Mouse (Mus musculus) heart, embryonic 12.5 days (tissue): ENCODE results near the gene Tipin. TPM values are rescaled to one million over a fixed set of nuclear protein-coding genes. Genes with fewer than 3 reads are reported as not detected.

Experiments used
- ATAC-seq: fragments of 200-750 bp; cut with Nextera tagmentation; 2 replicates; pipeline ENCODE4 v1.8.0; 2017; ENCODE audit warnings: moderate TSS enrichment, moderate library complexity; ENCODE audit not compliant: insufficient number of reproducible peaks, low FRiP score
- H3K27ac ChIP-seq: fragments of 300-500 bp; sonication (generic); 2 replicates; pipeline ENCODE4 v1.5.1; 2016; ENCODE audit warnings: mild to moderate bottlenecking, moderate library complexity; ENCODE audit not compliant: poor library complexity, severe bottlenecking
- H3K27me3 ChIP-seq: fragments of 300-500 bp; sonication (generic); replicated peaks from 2 replicates; pipeline ENCODE4 v1.6.1; 2016; ENCODE audit warnings: mild to moderate bottlenecking, moderate library complexity
- H3K36me3 ChIP-seq: fragments of 300-500 bp; sonication (generic); 2 replicates; pipeline ENCODE4 v1.6.1; 2016; ENCODE audit warnings: mild to moderate bottlenecking, moderate library complexity
- H3K4me1 ChIP-seq: fragments of 300-500 bp; sonication (generic); replicated peaks from 2 replicates; pipeline ENCODE4 v1.6.1; 2016; ENCODE audit warnings: mild to moderate bottlenecking
- H3K4me2 ChIP-seq: fragments of 300-500 bp; sonication (generic); 2 replicates; pipeline ENCODE4 v1.6.1; 2016; ENCODE audit warnings: mild to moderate bottlenecking, moderate library complexity
- H3K4me3 ChIP-seq: fragments of 300-500 bp; sonication (generic); 2 replicates; pipeline ENCODE4 v1.5.1; 2016; ENCODE audit warnings: mild to moderate bottlenecking
- H3K9ac ChIP-seq: fragments of 300-500 bp; sonication (generic); 2 replicates; pipeline ENCODE4 v1.6.1; 2016; ENCODE audit warnings: mild to moderate bottlenecking, moderate library complexity
- H3K9me3 ChIP-seq: fragments of 300-500 bp; sonication (generic); replicated peaks from 2 replicates; pipeline ENCODE4 v1.6.1; 2016; ENCODE audit warnings: mild to moderate bottlenecking, moderate library complexity
- WGBS: fragments of 180-500 bp; shearing (Covaris S2); methylation state at CpG from one replicate; pipeline ENCODE4 v1.1.7; 2016; 5-methylcytosine and 5-hydroxymethylcytosine counted together
- polyA plus RNA-seq: library from polyadenylated mRNA; unstranded; fragments of >200 nt; fragmentation: Nextera tagmentation; extraction: Ambion mirVana; gene quantifications from 2 replicates; pipeline ENCODE4 v1.2.1, GENCODE M21; 2016

The Tipin gene
- polyA plus RNA-seq, 1 experiment from 2014 or later: 133 TPM

- ATAC-seq: no peak
- WGBS: 50% methylated on average over 5 of the region's 5 CpGs
- Histone ChIP-seq H3K9ac (no peak overlapping the region), H3K4me3 (no peak overlapping the region), H3K4me1 (no peaks in the 10 kb centered on the region), H3K36me3 (no peaks in the 10 kb centered on the region), H3K27ac (no peak overlapping the region), H3K27me3 (no peaks in the 10 kb centered on the region), H3K4me2 (no peak overlapping the region), H3K9me3 (no peaks in the 10 kb centered on the region)
Observed at GRCm38 (mm10) chr9:64345931-64346330, 64.5 kb downstream of the Tipin start.

- H3K4me1 ChIP-seq: no peaks in the 10 kb centered on the region
- no peak overlapping the region for H3K27ac ChIP-seq
- ATAC-seq: no peak
- no peak overlapping the region for H3K4me2 ChIP-seq
- no peaks in the 10 kb centered on the region for H3K36me3 ChIP-seq
- 0% methylated on average over 1 of the region's 1 CpGs for WGBS
- H3K9ac ChIP-seq: no peak overlapping the region
- H3K9me3 ChIP-seq: no peaks in the 10 kb centered on the region
- H3K4me3 ChIP-seq: no peak overlapping the region
- H3K27me3 ChIP-seq: no peaks in the 10 kb centered on the region
Observed at GRCm38 (mm10) chr9:64347377-64347776, 66.0 kb downstream of the Tipin start.

- 69% methylated on average over 5 of the region's 5 CpGs for WGBS
- no peak for ATAC-seq
- no peak overlapping the region for H3K4me3 ChIP-seq
- H3K9ac ChIP-seq: no peak overlapping the region
- H3K4me1 ChIP-seq: no peaks in the 10 kb centered on the region
- no peaks in the 10 kb centered on the region for H3K9me3 ChIP-seq
- no peak overlapping the region for H3K27ac ChIP-seq
- no peak overlapping the region for H3K4me2 ChIP-seq
- H3K27me3 ChIP-seq: no peaks in the 10 kb centered on the region
- no peaks in the 10 kb centered on the region for H3K36me3 ChIP-seq
Observed at GRCm38 (mm10) chr9:64349490-64349889, 68.1 kb downstream of the Tipin start.

- WGBS: 33% methylated on average over 3 of the region's 3 CpGs
- no peak overlapping the region for H3K27ac ChIP-seq
Observed at GRCm38 (mm10) chr9:64351191-64351590, 69.8 kb downstream of the Tipin start.

More at GRCm38 (mm10) chr9:64351191-64351590, 69.8 kb downstream of the Tipin start:
- Histone ChIP-seq H3K27me3 (no peaks in the 10 kb centered on the region), H3K36me3 (no peaks in the 10 kb centered on the region), H3K9me3 (no peaks in the 10 kb centered on the region), H3K4me2 (no peak overlapping the region), H3K4me3 (no peak overlapping the region), H3K4me1 (no peaks in the 10 kb centered on the region), H3K9ac (no peak overlapping the region)
- no peak for ATAC-seq

Other genes starting within 250 kb of the Tipin start
- 0.14 TPM in 1 of 2 replicates, not detected in the other for gene Lctl, start 164.4 kb upstream of the Tipin start, polyA plus RNA-seq
- 28.0 and 28.6 TPM in 2 replicates for gene Zwilch, start 108.5 kb upstream of the Tipin start, polyA plus RNA-seq
- 801 and 832 TPM in 2 replicates for gene Rpl4, start 108.2 kb upstream of the Tipin start, polyA plus RNA-seq
- 21.9 and 23.0 TPM in 2 replicates for gene Snapc5, start 102.3 kb upstream of the Tipin start, polyA plus RNA-seq
- gene Uchl4, start 46.4 kb upstream of the Tipin start, polyA plus RNA-seq: 2.7 and 2.8 TPM in 2 replicates
- 99.7 and 100 TPM in 2 replicates for gene Map2k1, start 27.9 kb upstream of the Tipin start, polyA plus RNA-seq
- 21.2 and 24.3 TPM in 2 replicates for gene Dis3l, start 59.7 kb downstream of the Tipin start, polyA plus RNA-seq
- 0.37 and 0.65 TPM in 2 replicates for gene Megf11, start 104.0 kb downstream of the Tipin start, polyA plus RNA-seq